Mouse (Mus musculus): ENCODE measurements around the gene Klf7. TPM values are rescaled to one million over a fixed set of nuclear protein-coding genes. Genes with fewer than 3 reads are reported as not detected.
"Not testable (repeated sequence)": the region's sequence is repeated elsewhere in the genome, so short reads cannot be mapped to it uniquely, and the experiment has no call there.

The Klf7 gene
- polyA plus RNA-seq, 1 experiment from 2014 or later = 24.9 TPM

DNA sequence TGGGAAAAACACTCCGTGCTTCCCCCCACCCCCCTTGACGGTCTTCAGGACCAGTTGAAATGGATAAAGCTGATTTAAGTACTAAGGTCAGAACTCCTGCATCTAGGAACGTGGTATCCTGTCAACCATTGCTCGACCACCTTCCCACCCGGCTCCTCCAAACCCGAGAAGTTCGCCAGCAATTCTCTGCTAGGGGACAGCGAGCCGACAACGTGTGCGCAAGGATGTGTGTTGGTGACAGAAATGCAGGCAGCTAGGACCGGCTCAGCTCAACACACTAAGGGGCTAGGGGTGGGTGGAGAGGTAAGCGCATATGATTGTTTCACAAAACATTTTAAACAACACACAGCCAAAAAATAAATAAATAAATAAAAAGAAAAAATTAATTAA lies 1.7 kb downstream of the Klf7 start:
- Histone ChIP-seq H3K27me3 (replicated peaks; ENCODE audit: control insufficient read depth, insufficient read depth, low read length) (no peaks in the 10 kb centered on the region), H3K27ac (ENCODE audit: low read length) (peak overlapping the region; percentile 92), H3K4me1 (ENCODE audit: control insufficient read depth, insufficient read depth, low read length) (peaks cover 20% of the 10 kb centered on the region), H3K36me3 (ENCODE audit: control insufficient read depth, insufficient read depth, low read length) (no peaks in the 10 kb centered on the region), H3K9me3 (ENCODE audit: control insufficient read depth, low read length) (no peaks in the 10 kb centered on the region), H3K4me3 (ENCODE audit: low read length) (peak overlapping the region; percentile 83), H3K9ac (ENCODE audit: low read depth, low read length) (peak overlapping the region; percentile 100), H3K4me2 (ENCODE audit: low read depth, low read length) (peak overlapping the region; percentile 77)
- no peak for ATAC-seq
- under 1% methylated on average over 13 of the region's 13 CpGs for WGBS

DNA sequence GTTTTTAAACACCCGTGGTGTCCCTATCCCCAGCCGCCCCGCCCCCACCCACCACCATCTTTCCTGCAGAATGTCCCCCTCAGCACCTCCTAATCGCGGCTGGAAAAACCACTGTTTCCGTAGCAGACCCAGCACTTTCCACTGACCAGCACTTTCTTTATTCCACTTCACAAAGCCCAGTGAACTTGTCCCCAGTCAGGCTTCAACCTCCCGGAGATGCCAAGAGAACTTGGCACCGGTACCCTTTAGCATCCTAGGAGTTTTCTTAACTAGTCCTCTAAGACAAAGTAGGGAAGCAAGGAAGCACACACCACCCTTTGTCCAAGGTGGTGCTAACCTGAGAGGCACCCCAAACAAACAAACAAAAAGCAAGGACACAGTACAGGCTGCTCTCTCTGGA lies 2.2 kb downstream of the Klf7 start:
- peak overlapping the region; percentile 77 for H3K4me2 ChIP-seq (ENCODE audit: low read depth, low read length)
- 1% methylated on average over 8 of the region's 8 CpGs for WGBS
- peak overlapping the region; percentile 100 for H3K9ac ChIP-seq (ENCODE audit: low read depth, low read length)
- ATAC-seq = no peak
- no peaks in the 10 kb centered on the region for H3K9me3 ChIP-seq (ENCODE audit: control insufficient read depth, low read length)
- H3K36me3 ChIP-seq (ENCODE audit: control insufficient read depth, insufficient read depth, low read length) = no peaks in the 10 kb centered on the region
- peak overlapping the region; percentile 92 for H3K27ac ChIP-seq (ENCODE audit: low read length)
- H3K4me3 ChIP-seq (ENCODE audit: low read length) = peak overlapping the region; percentile 83
- H3K27me3 ChIP-seq (replicated peaks; ENCODE audit: control insufficient read depth, insufficient read depth, low read length) = no peaks in the 10 kb centered on the region
- peaks cover 22% of the 10 kb centered on the region for H3K4me1 ChIP-seq (ENCODE audit: control insufficient read depth, insufficient read depth, low read length)

DNA sequence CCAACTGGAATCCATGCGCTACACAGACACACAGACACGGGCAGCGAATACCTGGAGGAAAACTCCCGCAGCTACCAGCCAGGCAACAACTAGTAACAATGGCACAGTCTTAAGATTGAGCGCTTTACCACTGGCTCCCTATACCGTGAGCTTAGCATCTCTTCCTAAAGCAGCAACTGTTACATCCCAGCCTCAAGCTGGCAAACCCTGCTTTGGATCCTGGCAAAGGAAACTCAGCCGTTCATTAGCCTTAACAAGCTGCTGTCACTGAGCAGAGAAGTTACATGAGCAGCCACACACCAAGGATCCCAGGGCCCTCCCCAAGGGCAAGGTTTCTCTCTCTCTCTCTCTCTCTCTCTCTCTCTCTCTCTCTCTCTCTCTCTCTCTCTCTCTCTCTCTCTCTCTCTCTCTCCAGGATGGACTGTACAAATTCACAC lies 2.7 kb downstream of the Klf7 start:
- WGBS = 6% methylated on average over 7 of the region's 7 CpGs
- no peaks in the 10 kb centered on the region for H3K9me3 ChIP-seq (ENCODE audit: control insufficient read depth, low read length)
- ATAC-seq = no peak
- peak overlapping the region; percentile 83 for H3K4me3 ChIP-seq (ENCODE audit: low read length)
- H3K27me3 ChIP-seq (replicated peaks; ENCODE audit: control insufficient read depth, insufficient read depth, low read length) = no peaks in the 10 kb centered on the region
- no peaks in the 10 kb centered on the region for H3K36me3 ChIP-seq (ENCODE audit: control insufficient read depth, insufficient read depth, low read length)
- peak overlapping the region; percentile 92 for H3K27ac ChIP-seq (ENCODE audit: low read length)
- peak overlapping the region; percentile 100 for H3K9ac ChIP-seq (ENCODE audit: low read depth, low read length)
- peaks cover 22% of the 10 kb centered on the region for H3K4me1 ChIP-seq (ENCODE audit: control insufficient read depth, insufficient read depth, low read length)
- peak overlapping the region; percentile 77 for H3K4me2 ChIP-seq (ENCODE audit: low read depth, low read length)

DNA sequence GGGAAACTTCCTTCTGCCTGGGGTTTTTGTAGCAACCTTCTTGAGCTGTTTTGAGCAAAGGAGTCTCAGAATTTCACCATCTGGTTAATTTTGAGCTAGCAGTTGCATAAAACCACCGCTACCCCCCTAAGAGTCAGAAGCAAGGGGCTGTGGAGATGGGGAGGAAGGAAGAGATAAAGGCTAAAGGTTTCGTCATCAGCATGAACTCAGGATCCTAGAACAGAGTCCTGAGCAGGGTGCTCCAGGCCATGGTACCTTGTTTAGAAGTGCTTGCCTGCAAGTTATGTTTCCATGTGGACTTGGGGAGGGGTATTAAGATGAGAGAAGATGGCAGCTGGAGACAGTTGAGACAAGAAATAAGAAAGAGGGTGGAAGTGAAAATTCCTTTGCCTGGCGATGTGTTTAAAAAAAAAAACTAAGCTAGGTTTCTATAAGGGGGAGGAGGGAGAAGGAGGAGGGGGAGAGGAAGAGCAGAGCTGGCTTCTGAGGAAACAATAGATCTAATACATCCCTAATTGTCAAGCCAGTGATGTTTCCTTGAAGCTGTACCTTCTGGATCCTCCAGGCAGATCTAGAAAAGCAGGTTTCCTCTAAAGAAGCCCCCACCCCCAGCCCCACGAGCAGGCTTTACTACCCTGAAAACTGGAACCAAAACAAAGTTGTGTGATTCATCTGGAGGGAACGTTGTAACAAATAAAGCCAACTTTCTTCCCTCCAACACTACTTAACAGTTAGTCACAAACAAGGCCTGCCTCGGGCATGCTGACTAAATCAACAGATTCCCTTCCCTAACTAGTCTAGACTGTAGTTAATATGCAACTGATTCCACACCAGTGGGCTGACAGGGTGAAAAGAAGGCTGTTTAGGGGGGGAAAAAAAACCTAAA lies 3.6 kb downstream of the Klf7 start:
- Histone ChIP-seq H3K4me1 (ENCODE audit: control insufficient read depth, insufficient read depth, low read length) (peaks cover 22% of the 10 kb centered on the region), H3K4me3 (ENCODE audit: low read length) (peak overlapping the region; percentile 83), H3K27ac (ENCODE audit: low read length) (peak overlapping the region; percentile 92), H3K4me2 (ENCODE audit: low read depth, low read length) (peak overlapping the region; percentile 77), H3K9me3 (ENCODE audit: control insufficient read depth, low read length) (no peaks in the 10 kb centered on the region), H3K9ac (ENCODE audit: low read depth, low read length) (peak overlapping the region; percentile 100), H3K36me3 (ENCODE audit: control insufficient read depth, insufficient read depth, low read length) (no peaks in the 10 kb centered on the region), H3K27me3 (replicated peaks; ENCODE audit: control insufficient read depth, insufficient read depth, low read length) (no peaks in the 10 kb centered on the region)
- no peak for ATAC-seq
- WGBS = 28% methylated on average over 6 of the region's 6 CpGs

DNA sequence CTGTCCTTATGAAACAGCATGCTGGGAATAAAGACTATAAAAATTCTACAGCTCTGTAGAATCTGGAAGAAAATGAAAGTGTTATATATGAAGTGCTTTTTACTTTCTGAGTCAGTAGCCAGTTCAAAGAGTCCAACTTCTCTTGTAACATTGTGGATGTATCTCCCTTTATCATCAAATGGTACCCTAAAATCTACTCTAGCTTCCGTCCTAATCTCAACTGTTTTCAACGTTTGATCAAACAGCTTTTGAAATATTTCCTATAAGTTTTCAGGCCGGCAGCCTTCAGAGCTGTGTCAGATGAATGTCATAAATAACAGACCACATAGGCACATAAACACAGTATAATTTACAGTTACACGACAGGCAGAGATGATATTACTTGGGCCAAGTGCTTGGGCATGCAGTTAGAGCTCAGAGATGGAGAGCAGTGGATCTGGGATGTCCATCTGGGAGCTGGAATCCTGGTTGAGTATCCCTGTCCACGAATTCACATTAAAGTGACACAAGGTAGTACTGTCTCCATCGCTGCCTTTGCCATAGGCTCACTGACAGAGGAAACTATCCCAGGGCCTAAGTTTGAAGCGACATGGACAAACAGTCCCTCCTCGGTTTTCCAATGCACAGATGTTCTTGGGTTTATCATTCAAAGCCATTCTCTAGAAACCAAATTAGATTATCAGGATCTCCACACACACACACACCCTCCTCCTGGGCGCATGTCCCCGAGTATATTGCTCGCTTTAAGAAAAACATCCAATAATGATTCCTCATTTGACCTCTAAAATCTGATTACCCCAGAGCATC lies 4.4 kb downstream of the Klf7 start:
- WGBS = 68% methylated on average over 11 of the region's 11 CpGs
- 0 out of 2 replicates have a peak overlapping the region, but pooled peaks have one; percentile 83 for H3K4me3 ChIP-seq (ENCODE audit: low read length)
- H3K9me3 ChIP-seq (ENCODE audit: control insufficient read depth, low read length) = no peaks in the 10 kb centered on the region
- peak overlapping the region; percentile 77 for H3K4me2 ChIP-seq (ENCODE audit: low read depth, low read length)
- H3K9ac ChIP-seq (ENCODE audit: low read depth, low read length) = no peak overlapping the region
- no peak for ATAC-seq
- H3K27me3 ChIP-seq (replicated peaks; ENCODE audit: control insufficient read depth, insufficient read depth, low read length) = no peaks in the 10 kb centered on the region
- no peak overlapping the region for H3K27ac ChIP-seq (ENCODE audit: low read length)
- no peaks in the 10 kb centered on the region for H3K36me3 ChIP-seq (ENCODE audit: control insufficient read depth, insufficient read depth, low read length)
- peaks cover 22% of the 10 kb centered on the region for H3K4me1 ChIP-seq (ENCODE audit: control insufficient read depth, insufficient read depth, low read length)

DNA sequence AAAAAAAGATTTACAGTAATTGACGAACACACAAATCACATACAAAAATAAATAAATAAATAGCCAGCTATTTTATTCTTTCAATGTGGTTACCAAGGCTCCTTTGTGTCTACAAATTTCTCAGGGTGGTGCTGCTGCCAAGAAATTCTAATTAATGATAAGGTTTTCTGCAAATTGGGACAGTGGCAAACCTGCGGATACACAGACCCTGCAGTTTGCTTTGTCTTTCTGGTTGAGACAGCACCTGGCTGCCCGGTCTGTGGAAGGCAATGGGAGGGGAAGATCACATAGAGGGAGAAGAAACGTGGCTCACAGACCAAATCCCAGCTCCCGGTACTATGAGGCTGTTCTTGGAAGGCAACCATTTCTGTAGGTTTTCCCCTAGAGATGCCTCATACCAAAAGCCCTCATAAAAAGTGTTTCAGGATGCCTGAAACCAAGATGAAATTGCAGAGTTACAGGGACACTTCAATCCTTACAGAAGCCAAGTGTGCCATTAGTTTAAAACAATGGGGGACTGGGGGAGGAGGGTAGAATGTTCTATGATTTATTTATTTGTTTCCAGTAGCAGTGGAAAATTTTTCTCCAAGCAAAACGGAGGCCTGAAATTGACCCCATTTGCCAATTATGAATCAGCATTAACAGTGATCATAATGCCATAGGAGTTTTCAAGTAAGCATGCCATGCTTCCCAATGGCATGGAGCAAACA lies 5.2 kb downstream of the Klf7 start:
- Histone ChIP-seq H3K9me3 (ENCODE audit: control insufficient read depth, low read length) (no peaks in the 10 kb centered on the region), H3K9ac (ENCODE audit: low read depth, low read length) (no peak overlapping the region), H3K27me3 (replicated peaks; ENCODE audit: control insufficient read depth, insufficient read depth, low read length) (no peaks in the 10 kb centered on the region), H3K4me3 (ENCODE audit: low read length) (no peak overlapping the region), H3K36me3 (ENCODE audit: control insufficient read depth, insufficient read depth, low read length) (no peaks in the 10 kb centered on the region), H3K4me2 (ENCODE audit: low read depth, low read length) (no peak overlapping the region), H3K4me1 (ENCODE audit: control insufficient read depth, insufficient read depth, low read length) (peaks cover 26% of the 10 kb centered on the region), H3K27ac (ENCODE audit: low read length) (no peak overlapping the region)
- WGBS = 59% methylated on average over 6 of the region's 6 CpGs
- ATAC-seq = no peak

DNA sequence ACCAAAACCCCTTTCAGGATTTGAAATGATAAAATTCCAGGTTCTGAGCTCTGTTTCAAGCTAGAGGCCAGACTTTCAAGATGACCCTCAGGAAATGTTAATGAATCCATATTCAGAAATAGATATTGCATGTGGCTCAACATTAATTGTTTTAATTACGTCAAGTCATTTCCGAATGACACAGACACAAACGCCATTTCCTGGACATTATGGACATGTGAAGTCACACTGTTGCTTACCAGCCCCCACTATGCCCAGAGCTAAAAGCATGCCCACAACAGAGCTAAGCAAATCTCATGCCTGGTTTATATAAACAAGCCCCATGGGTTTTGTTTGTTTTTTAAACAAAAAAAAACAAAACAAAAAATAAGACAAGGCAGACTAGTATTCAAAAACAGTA lies 7.5 kb downstream of the Klf7 start:
- H3K36me3 ChIP-seq (ENCODE audit: control insufficient read depth, insufficient read depth, low read length) = no peaks in the 10 kb centered on the region
- H3K27me3 ChIP-seq (replicated peaks; ENCODE audit: control insufficient read depth, insufficient read depth, low read length) = no peaks in the 10 kb centered on the region
- no peak overlapping the region for H3K4me3 ChIP-seq (ENCODE audit: low read length)
- 81% methylated on average over 3 of the region's 3 CpGs for WGBS
- H3K9ac ChIP-seq (ENCODE audit: low read depth, low read length) = no peak overlapping the region
- no peak overlapping the region for H3K27ac ChIP-seq (ENCODE audit: low read length)
- no peak overlapping the region for H3K4me2 ChIP-seq (ENCODE audit: low read depth, low read length)
- no peak for ATAC-seq
- H3K9me3 ChIP-seq (ENCODE audit: control insufficient read depth, low read length) = no peaks in the 10 kb centered on the region
- H3K4me1 ChIP-seq (ENCODE audit: control insufficient read depth, insufficient read depth, low read length) = peaks cover 30% of the 10 kb centered on the region

DNA sequence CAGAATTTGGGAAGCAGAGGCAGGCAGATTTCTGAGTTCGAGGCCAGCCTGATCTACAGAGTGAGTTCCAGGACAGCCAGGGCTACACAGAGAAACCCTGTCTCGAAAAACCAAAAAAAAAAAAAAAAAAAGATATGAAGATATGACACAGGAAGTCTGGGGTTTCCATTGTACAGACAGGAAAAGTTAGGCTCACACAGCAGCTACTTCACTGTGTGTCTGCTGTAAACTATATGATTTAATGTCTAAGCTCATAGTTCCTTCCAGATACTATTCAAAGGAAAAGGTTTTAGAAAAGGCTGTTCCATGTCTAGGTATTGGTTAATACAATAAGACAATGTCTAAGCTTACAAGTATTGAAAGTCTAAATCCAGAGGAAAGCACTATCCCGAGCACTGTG lies 13.4 kb downstream of the Klf7 start:
- not testable (repeated sequence) for H3K27ac ChIP-seq (ENCODE audit: low read length); H3K9me3 ChIP-seq (ENCODE audit: control insufficient read depth, low read length); H3K27me3 ChIP-seq (replicated peaks; ENCODE audit: control insufficient read depth, insufficient read depth, low read length); H3K4me2 ChIP-seq (ENCODE audit: low read depth, low read length); ATAC-seq; H3K36me3 ChIP-seq (ENCODE audit: control insufficient read depth, insufficient read depth, low read length); H3K4me3 ChIP-seq (ENCODE audit: low read length); H3K9ac ChIP-seq (ENCODE audit: low read depth, low read length)
- 89% methylated on average over 3 of the region's 3 CpGs for WGBS
- H3K4me1 ChIP-seq (ENCODE audit: control insufficient read depth, insufficient read depth, low read length) = peaks cover 20% of the 10 kb centered on the region

DNA sequence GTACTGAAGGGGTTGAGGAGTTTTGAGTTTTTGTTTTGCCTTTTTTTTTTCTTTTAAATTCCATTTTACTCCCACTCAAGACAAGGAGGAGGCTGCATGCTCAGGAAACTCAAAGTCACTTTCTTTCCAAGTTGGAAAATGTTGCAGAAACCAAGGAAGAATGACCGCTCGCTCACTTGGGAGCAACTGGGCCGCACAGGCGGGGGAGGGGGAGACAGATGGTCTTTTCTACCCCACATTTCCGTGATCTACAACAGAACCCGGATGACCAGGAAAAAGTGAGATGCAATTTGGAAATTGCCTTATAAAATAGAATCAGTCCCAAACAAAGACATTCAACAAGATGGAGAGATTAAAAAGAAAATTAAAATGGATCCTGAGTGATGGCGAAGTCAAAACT lies 14.6 kb downstream of the Klf7 start:
- H3K4me3 ChIP-seq (ENCODE audit: low read length) = no peak overlapping the region
- H3K27ac ChIP-seq (ENCODE audit: low read length) = no peak overlapping the region
- WGBS = 65% methylated on average over 7 of the region's 7 CpGs
- no peak for ATAC-seq
- H3K9me3 ChIP-seq (ENCODE audit: control insufficient read depth, low read length) = no peaks in the 10 kb centered on the region
- no peak overlapping the region for H3K4me2 ChIP-seq (ENCODE audit: low read depth, low read length)
- no peaks in the 10 kb centered on the region for H3K36me3 ChIP-seq (ENCODE audit: control insufficient read depth, insufficient read depth, low read length)
- no peak overlapping the region for H3K9ac ChIP-seq (ENCODE audit: low read depth, low read length)
- H3K4me1 ChIP-seq (ENCODE audit: control insufficient read depth, insufficient read depth, low read length) = peaks cover 20% of the 10 kb centered on the region
- no peaks in the 10 kb centered on the region for H3K27me3 ChIP-seq (replicated peaks; ENCODE audit: control insufficient read depth, insufficient read depth, low read length)

Data from intestine, embryonic 16.5 days (tissue).